Mouse (Mus musculus) heart, postnatal 0 days (tissue): ENCODE measurements around the gene Olfr1396. TPM values are rescaled to one million over a fixed set of nuclear protein-coding genes. Genes with fewer than 3 reads are reported as not detected.

Experiments
- ATAC-seq: fragments of 200-750 bp; cut with Nextera tagmentation; 2 replicates; pipeline ENCODE4 v1.8.0; 2017; ENCODE audit warnings: low read depth, moderate number of reproducible peaks, moderate library complexity; ENCODE audit not compliant: insufficient read depth
- DNase-seq: peaks from one replicate; pipeline ENCODE4 v3.0.0-alpha.2; 2016; ENCODE audit warnings: low spot score
- H3K27ac ChIP-seq: fragments of 300-500 bp; sonication (generic); 2 replicates; pipeline ENCODE4 v1.5.1; 2014; ENCODE audit warnings: low read depth, mild to moderate bottlenecking
- H3K27me3 ChIP-seq: fragments of 300-500 bp; sonication (generic); 2 replicates; pipeline ENCODE4 v1.6.1; 2014; ENCODE audit warnings: low read length, mixed read lengths; ENCODE audit not compliant: control insufficient read depth, insufficient read depth
- H3K36me3 ChIP-seq: fragments of 300-500 bp; sonication (generic); replicated peaks from 2 replicates; pipeline ENCODE4 v1.6.1; 2014; ENCODE audit warnings: low read length, mixed read lengths; ENCODE audit not compliant: control insufficient read depth, insufficient read depth
- H3K4me1 ChIP-seq: fragments of 300-500 bp; sonication (generic); 2 replicates; pipeline ENCODE4 v1.6.1; 2014; ENCODE audit warnings: antibody characterized with exemption; ENCODE audit not compliant: control insufficient read depth, insufficient read depth
- H3K4me2 ChIP-seq: fragments of 300-500 bp; sonication (generic); 2 replicates; pipeline ENCODE4 v1.6.1; 2014; ENCODE audit warnings: low read depth, mild to moderate bottlenecking, low read length, moderate library complexity
- H3K4me3 ChIP-seq: fragments of 300-500 bp; sonication (generic); 2 replicates; pipeline ENCODE4 v1.5.1; 2014; ENCODE audit warnings: low read depth, low read length
- H3K9ac ChIP-seq: fragments of 300-500 bp; sonication (generic); replicated peaks from 2 replicates; pipeline ENCODE4 v1.6.1; 2014; ENCODE audit warnings: low read depth, low read length, mixed read lengths
- H3K9me3 ChIP-seq: fragments of 300-500 bp; sonication (generic); replicated peaks from 2 replicates; pipeline ENCODE4 v1.6.1; 2016; ENCODE audit warnings: low read length; ENCODE audit not compliant: control insufficient read depth
- CTCF ChIP-seq: IDR thresholded peaks from 2 replicates; pipeline ENCODE4 v1.5.1; 2016; ENCODE audit warnings: antibody characterized with exemption, control low read depth, low read depth
- EP300 ChIP-seq: IDR thresholded peaks from 2 replicates; pipeline ENCODE4 v1.6.1; 2016; ENCODE audit warnings: antibody characterized with exemption, low read depth
- WGBS: fragments of 180-500 bp; shearing (Covaris S2); extraction: QIAGEN DNeasy Blood & Tissue Kit; methylation state at CpG from one replicate; pipeline ENCODE4 v1.1.7; 2014; 5-methylcytosine and 5-hydroxymethylcytosine counted together
- polyA plus RNA-seq: library from polyadenylated mRNA; unstranded; fragments of >200 nt; fragmentation: Nextera tagmentation; extraction: Ambion mirVana; gene quantifications from 2 replicates; pipeline ENCODE4 v1.2.1, GENCODE M21; 2015
- total RNA-seq: library from RNA; depleted of rRNA; stranded (reverse); fragments of >200 nt; gene quantifications from 2 replicates; pipeline ENCODE4 v1.2.3, GENCODE M21; 2014; ENCODE audit warnings: low replicate concordance; rRNA removed

Gene Olfr1396
- total RNA-seq (20.3 TPM in 1 of 2 replicates, not detected in the other), polyA plus RNA-seq (0.45 and 0.59 TPM in 2 replicates)

DNA sequence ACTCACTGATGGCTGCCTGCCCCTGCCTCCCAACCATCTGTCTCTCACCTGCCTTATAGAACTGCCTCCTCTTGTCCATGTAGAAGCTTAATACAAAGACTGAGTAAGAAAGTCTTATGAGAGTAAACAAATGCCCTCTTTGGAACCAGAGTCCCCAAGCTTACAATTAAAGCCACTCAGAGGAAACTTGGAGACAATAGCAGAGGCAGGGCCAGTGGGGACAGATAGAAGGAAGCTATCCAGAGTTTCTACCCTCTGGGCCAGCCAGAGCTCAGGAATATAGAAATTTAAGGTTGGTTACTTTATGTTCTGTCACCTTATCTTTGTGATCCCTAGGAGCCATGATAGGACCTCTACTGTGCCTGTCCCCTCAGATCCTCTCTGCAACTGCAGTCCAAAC lies at the start of gene Olfr1396:
Gene Olfr1396, minus strand, starts transcription at position 101 of the 400 bp plus-strand sequence.
- Histone ChIP-seq H3K27ac (peak within 1 kb of the TSS; percentile 73), H3K9me3 (no peaks in the 10 kb centered on the region), H3K4me2 (no peak within 1 kb of the TSS), H3K36me3 (no peaks in the 10 kb centered on the region), H3K4me3 (no peak within 1 kb of the TSS), H3K27me3 (no peaks in the 10 kb centered on the region), H3K9ac (no peak within 1 kb of the TSS), H3K4me1 (no peaks in the 10 kb centered on the region)
- TF ChIP-seq EP300 = no peak
- TF ChIP-seq CTCF = no peak
- DNase-seq (no peak), ATAC-seq (no peak)

- TF ChIP-seq EP300 (no peak), CTCF (no peak)
- H3K4me3 ChIP-seq = no peak overlapping the region
- H3K4me2 ChIP-seq = no peak overlapping the region
- no peak overlapping the region for H3K9ac ChIP-seq
- WGBS = 81% methylated on average over 2 of the region's 2 CpGs
- H3K4me1 ChIP-seq = no peaks in the 10 kb centered on the region
- no peak for DNase-seq
- ATAC-seq = no peak
- H3K36me3 ChIP-seq = no peaks in the 10 kb centered on the region
- no peaks in the 10 kb centered on the region for H3K9me3 ChIP-seq
- H3K27ac ChIP-seq = no peak overlapping the region
- H3K27me3 ChIP-seq = no peaks in the 10 kb centered on the region
These were observed 42.4 kb upstream of the Olfr1396 start for GRCm38 (mm10) chr11:49156821-49157814.

GRCm38 (mm10) chr11:49154077-49154476 lies 39.4 kb upstream of the Olfr1396 start, which contains the start of gene Olfr1394:
TSS of gene Olfr1394 (plus strand) at chr11:49154377.
- DNase-seq (no peak), ATAC-seq (no peak)
- H3K4me1 ChIP-seq = no peaks in the 10 kb centered on the region
- H3K4me2 ChIP-seq = no peak within 1 kb of the TSS
- H3K36me3 ChIP-seq = no peaks in the 10 kb centered on the region
- no peak within 1 kb of the TSS for H3K9ac ChIP-seq
- H3K27ac ChIP-seq = no peak within 1 kb of the TSS
- TF ChIP-seq EP300 (no peak), CTCF (no peak)
- H3K4me3 ChIP-seq = no peak within 1 kb of the TSS
- H3K27me3 ChIP-seq = no peaks in the 10 kb centered on the region
- 60% methylated on average over 1 of the region's 1 CpGs for WGBS
- H3K9me3 ChIP-seq = no peaks in the 10 kb centered on the region

DNA sequence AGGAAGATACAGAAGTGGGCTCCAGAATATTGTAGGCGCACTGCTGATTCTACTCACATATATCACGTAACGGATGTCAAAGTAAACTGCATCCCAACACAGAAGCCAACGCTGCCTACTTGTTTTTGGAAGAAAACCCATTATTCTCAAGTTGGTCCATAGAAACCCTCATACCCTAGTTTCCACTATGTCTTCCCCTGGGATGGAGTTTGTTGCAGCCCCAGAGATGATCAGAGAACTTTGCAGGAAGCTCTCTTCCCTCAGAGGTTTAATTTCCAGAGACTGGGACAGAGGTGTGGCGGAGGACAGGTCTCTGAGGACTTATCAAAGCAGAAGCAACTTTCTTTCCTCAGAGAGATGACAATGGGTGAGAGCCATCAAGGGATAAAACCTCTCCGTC lies 27.3 kb upstream of the Olfr1396 start, which contains the start of gene Olfr1395:
Gene Olfr1395, plus strand, starts transcription at position 301 of the 400 bp plus-strand sequence.
- no peak for DNase-seq
- H3K9me3 ChIP-seq = no peaks in the 10 kb centered on the region
- no peaks in the 10 kb centered on the region for H3K36me3 ChIP-seq
- H3K9ac ChIP-seq = no peak within 1 kb of the TSS
- H3K27me3 ChIP-seq = no peaks in the 10 kb centered on the region
- WGBS = 83% methylated on average over 6 of the region's 6 CpGs
- H3K4me2 ChIP-seq = no peak within 1 kb of the TSS
- H3K4me1 ChIP-seq = no peaks in the 10 kb centered on the region
- no peak within 1 kb of the TSS for H3K27ac ChIP-seq
- TF ChIP-seq CTCF (no peak), EP300 (no peak)
- no peak within 1 kb of the TSS for H3K4me3 ChIP-seq
- no peak for ATAC-seq

GRCm38 (mm10) chr11:49124169-49124568 lies 9.5 kb upstream of the Olfr1396 start:
- Histone ChIP-seq H3K4me2 (no peak overlapping the region), H3K4me1 (no peaks in the 10 kb centered on the region), H3K36me3 (no peaks in the 10 kb centered on the region), H3K9me3 (no peaks in the 10 kb centered on the region), H3K27ac (no peak overlapping the region), H3K4me3 (no peak overlapping the region), H3K27me3 (no peaks in the 10 kb centered on the region), H3K9ac (no peak overlapping the region)
- ATAC-seq = no peak
- TF ChIP-seq CTCF (no peak), EP300 (no peak)
- DNase-seq = no peak
- WGBS = 82% methylated on average over 2 of the region's 2 CpGs
